Mouse (Mus musculus): ENCODE data around the gene Gm29554. TPM values are rescaled to one million over a fixed set of nuclear protein-coding genes. Genes with fewer than 3 reads are reported as not detected.
"Not testable (repeated sequence)": the region's sequence is repeated elsewhere in the genome, so short reads cannot be mapped to it uniquely, and the experiment has no call there.

Gm29554 gene
- not detected in 2 replicates for polyA plus RNA-seq (2015; fragmentation: Nextera tagmentation; extraction: Ambion mirVana)

DNA sequence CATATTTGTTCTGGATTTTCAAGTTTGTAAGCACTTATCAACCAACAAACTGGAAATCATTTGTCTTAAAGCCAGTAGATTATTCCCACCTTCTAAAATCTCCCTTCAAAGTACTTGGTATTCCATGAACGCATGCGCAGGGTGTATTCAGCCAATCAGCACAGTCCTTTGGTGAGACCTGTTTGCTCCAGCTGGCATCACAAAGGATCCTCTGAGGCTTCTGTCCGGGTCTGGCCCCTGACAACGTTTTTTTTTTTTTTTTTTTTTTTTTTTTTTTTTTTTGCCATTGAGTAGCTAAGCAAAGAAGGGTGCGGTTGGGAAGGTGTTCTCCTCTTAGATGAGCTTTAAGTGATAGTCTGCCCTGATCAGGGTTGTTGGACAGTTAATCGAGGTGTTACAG is at the start of gene Gm29554:
TSS of gene Gm29554 (plus strand) at position 301 of the 400 bp plus-strand sequence.
- WGBS (ENCODE audit: insufficient replicate concordance) = no CpG with 5 or more reads among the region's 6 CpGs

More for the DNA sequence above, at the start of gene Gm29554:
- ATAC-seq (ENCODE audit: low read depth); H3K9ac ChIP-seq; H3K4me3 ChIP-seq (replicated peaks); H3K4me2 ChIP-seq; H3K27ac ChIP-seq; H3K4me1 ChIP-seq (replicated peaks); H3K36me3 ChIP-seq; H3K9me3 ChIP-seq (replicated peaks); H3K27me3 ChIP-seq; DNase-seq: not testable (repeated sequence)

Other genes starting within 250 kb of the Gm29554 start
- not detected in 2 replicates for gene Gm20812, start 108.0 kb downstream of the Gm29554 start, polyA plus RNA-seq (2015; fragmentation: Nextera tagmentation; extraction: Ambion mirVana)

Data from liver, embryonic 13.5 days (tissue).